Mouse (Mus musculus): ENCODE data around the gene Atp6v1d. TPM values are rescaled to one million over a fixed set of nuclear protein-coding genes. Genes with fewer than 3 reads are reported as not detected.
A peak's percentile ranks its signal among the peaks of the same experiment; 100 is the strongest.

The Atp6v1d gene
- 10 to 100 TPM; 77.4 to 78.9 TPM for total RNA-seq (2021)
- long read RNA-seq, experiment 1, transcript Atp6v1d-201 (9 exons, 3,667 nt) = major isoform, 87 of 107 reads
- long read RNA-seq, experiment 1, partial matches to known transcripts = 16 of 107 reads
- long read RNA-seq, experiment 1, other reads (novel, unspliced or antisense) = 4 of 107 reads
- long read RNA-seq, experiment 2, transcript Atp6v1d-201 (9 exons, 3,667 nt) = major isoform, 46 of 46 reads
- long read RNA-seq, experiment 2, partial matches to known transcripts = 0 of 46 reads
- long read RNA-seq, experiment 2, other reads (novel, unspliced or antisense) = 0 of 46 reads

- peak; percentile 99 for DNase-seq
These were observed at the start of gene Atp6v1d, which contains the start of gene Eif2s1 for GRCm38 (mm10) chr12:78861496-78862253. TSS of gene Atp6v1d (minus strand) at chr12:78861638. TSS of gene Eif2s1 (plus strand) at chr12:78861819.

- no peak for DNase-seq
These were observed 49.4 kb upstream of the Atp6v1d start for GRCm38 (mm10) chr12:78910684-78911461.

- no peak for DNase-seq
These were observed 46.7 kb upstream of the Atp6v1d start for GRCm38 (mm10) chr12:78908081-78908605.

DNA sequence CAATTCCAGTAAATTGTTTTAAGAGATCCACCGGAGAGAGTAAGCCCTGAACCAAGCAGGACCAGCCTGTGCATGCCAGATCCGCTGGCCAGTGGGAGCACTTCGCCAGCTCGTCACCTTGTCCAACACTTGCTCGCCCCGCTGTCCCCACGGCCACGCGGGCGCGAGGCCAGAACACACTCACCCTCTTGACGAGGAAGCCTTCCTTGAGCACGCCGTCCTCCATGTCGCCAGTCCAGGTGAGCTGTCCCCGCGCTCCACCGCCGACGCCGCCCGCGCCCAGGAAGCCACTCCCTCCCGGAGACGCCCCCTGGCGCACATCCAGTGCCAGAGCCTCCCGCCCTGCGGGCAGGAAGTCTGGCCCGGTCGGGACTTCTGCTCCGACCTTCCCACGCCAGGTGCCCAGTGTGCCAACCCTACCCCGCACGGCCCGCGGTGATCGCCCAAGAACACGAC is 45.3 kb upstream of the Atp6v1d start, which contains the start of gene Plek2:
TSS of gene Plek2 (minus strand) at position 258 of the 456 bp plus-strand sequence.
- DNase-seq = peak; percentile 85 to 87

- no peak for DNase-seq
These were observed 43.1 kb upstream of the Atp6v1d start for GRCm38 (mm10) chr12:78904499-78904898.

DNA sequence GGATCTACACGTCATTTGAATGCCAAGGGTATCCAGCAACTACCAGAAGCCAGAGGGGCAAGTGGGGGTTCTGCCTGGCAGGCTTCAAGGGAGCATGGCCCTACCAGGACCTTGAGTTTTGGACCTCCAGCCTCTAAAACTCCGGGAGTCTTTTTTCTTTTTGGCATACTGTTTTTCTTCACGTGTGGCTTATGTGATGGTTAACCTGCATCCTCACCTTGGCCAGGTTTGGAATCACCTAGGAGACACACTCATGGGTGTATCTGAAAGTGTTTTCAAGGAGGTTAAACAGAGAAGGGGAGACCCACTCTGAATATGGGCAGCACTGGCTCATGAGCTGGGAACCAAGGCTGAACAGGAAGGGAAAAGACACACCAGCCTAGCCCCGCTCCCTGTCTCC is 41.9 kb upstream of the Atp6v1d start:
- DNase-seq = no peak

DNA sequence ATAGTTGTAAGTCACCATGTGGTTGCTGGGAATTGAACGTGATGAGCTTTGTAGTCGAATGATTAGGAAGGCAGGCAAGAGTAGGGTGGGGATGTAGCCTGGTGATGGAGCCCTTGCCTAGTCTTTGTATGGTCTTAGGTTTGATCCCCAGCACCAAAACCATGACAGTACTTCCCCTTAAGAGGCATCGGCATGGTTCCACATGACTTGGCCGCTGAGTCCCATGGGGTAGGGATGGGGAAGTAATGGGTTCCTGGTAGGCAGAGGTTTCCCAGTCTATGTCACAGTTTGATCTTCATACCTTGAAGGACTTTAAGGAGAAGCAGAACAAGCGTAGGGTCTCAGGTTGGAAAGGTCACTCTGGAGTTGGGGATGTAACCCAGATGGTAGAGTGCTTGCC is 40.0 kb upstream of the Atp6v1d start:
- no peak for DNase-seq

- DNase-seq = no peak
These were observed 36.4 kb upstream of the Atp6v1d start for GRCm38 (mm10) chr12:78897861-78898260.

DNA sequence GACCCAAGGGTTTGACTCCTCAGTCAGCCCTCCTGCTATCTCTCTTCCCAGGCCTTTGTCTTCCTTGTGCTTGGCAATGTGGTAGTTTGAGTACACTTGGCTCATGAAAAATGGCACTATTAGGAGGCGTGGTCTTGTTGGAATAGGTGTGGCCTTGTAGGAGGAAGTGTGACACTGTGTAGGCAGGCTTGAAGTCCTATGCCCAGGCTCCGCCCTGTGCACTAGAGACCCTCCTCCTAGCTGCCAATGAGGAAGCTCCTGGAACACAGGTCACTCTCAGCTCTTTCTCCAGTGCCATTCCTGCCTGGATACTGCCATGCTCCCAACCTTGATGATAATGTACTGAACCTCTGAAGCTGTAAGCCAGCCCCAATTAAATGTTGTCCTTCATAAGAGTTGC is 29.7 kb upstream of the Atp6v1d start:
- no peak for DNase-seq

GRCm38 (mm10) chr12:78890062-78890461 is 28.6 kb upstream of the Atp6v1d start:
- DNase-seq = no peak

- DNase-seq = no peak
These were observed 13.1 kb upstream of the Atp6v1d start for GRCm38 (mm10) chr12:78874581-78874980.

DNA sequence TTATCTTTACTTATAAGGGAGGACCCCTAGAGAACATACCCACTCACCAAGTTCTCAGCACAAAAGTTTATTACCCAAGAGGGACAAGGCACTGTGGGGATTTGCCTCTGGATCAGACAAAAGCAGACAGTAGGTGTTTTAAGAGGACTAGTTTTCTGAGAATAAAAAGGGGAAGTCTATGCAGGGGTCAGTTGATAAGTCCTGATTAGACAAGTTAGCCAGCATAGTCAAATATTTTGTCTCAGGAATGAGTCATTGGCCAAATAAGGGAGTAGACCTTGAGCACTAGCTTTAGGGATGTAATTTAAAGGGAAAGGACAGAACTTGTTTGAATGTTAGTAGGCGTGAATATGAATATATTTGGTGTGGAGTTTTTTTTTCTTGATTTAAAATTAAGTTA is 6.7 kb upstream of the Atp6v1d start:
- no peak for DNase-seq

GRCm38 (mm10) chr12:78865434-78865833 is 4.0 kb upstream of the Atp6v1d start:
- peak in 1 of 2 experiments; percentile 11 for DNase-seq

- no peak for DNase-seq
These were observed 854 bp upstream of the Atp6v1d start for GRCm38 (mm10) chr12:78862254-78862730.

DNA sequence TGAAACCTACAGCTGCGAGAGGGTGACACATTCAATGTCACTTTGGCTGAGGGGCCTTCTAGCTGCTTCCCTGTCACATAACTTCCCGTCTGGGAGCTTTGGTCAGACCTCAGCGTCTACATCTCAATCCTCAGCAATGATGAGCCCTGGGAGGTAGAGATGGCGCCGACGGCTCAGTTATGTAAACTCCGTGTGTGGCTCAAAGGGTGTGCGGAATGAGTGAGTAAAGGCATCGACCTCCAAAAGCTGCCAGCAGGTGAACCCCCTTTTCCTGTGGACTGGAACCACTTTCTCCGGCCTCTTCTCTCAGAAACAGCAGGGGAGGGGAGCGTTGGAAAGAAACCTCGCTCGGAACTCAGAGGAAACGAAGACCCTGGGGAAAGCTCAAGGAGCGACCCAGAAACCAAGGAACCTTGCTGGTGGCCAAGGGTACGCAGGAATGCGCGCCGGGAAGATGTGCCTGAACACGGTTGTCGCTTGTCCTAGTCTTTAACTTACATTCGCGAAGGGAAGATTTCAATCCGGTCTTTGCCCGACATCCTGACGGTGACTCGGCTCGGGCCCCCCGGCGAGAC is 430 bp downstream of the Atp6v1d start:
- DNase-seq = no peak

DNA sequence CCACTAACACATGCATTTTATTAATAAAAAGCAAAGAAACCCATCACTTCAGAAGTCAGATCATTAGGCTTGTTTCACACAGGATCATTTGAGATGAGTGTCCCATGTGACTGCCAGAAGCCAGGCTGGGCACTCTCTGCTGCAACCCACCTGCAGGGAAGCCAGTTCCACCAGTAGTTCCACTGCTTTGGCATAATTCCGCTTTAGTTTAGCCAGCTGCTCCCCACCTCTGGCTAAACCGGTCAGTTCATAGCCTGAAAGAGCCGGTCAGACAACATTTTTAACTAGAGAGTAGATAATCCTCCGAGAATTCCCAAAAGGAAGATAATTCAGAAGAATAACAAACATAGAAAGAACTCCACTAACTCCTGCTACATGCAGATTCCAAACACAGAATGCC is 13.2 kb downstream of the Atp6v1d start:
- no peak for DNase-seq

- no peak for DNase-seq
These were observed 19.0 kb downstream of the Atp6v1d start for GRCm38 (mm10) chr12:78842429-78842828.

- DNase-seq = peak in 1 of 2 experiments; percentile 10
These were observed 21.5 kb downstream of the Atp6v1d start for GRCm38 (mm10) chr12:78839906-78840305.

DNA sequence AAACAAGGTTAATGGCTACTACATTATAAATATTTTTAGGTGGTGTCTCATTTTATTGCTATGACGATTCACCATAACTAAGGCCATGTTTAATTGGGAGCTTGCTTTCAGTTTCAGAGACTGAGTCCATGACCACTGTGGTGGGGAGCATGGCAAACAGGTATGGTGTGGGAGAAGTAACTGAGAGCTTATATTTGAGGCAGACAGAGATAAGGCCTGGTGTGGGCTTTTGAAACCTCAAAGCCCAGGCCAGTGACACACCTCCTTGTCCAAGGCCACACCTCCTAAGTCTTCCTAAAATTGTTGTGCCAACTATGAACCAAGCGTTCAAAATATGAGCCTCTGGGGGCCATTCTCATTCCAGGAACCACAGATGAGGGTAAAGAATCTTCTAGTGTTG is 26.9 kb downstream of the Atp6v1d start:
- DNase-seq = no peak

DNA sequence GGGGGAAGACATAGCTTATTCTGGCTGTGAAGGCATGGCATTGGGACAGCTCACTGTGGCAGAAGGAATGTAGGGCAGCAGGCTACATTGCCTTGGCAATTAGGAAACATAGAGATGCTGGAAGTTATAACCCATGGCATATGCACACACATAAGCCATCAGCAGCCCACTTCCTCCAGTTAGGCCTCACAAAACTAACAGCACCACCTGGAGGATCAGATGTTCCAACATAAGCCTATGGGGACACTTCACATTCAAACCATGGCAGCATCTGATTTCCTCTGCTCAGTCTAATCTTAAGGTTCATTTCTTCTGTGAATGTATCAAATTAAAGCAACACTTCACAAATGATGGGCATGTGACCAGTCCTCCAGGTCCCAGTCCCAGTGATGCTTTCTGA is 47.0 kb downstream of the Atp6v1d start:
- DNase-seq = peak in 1 of 2 experiments; percentile 12

GRCm38 (mm10) chr12:78801836-78802235 is 59.6 kb downstream of the Atp6v1d start:
- DNase-seq = no peak

DNA sequence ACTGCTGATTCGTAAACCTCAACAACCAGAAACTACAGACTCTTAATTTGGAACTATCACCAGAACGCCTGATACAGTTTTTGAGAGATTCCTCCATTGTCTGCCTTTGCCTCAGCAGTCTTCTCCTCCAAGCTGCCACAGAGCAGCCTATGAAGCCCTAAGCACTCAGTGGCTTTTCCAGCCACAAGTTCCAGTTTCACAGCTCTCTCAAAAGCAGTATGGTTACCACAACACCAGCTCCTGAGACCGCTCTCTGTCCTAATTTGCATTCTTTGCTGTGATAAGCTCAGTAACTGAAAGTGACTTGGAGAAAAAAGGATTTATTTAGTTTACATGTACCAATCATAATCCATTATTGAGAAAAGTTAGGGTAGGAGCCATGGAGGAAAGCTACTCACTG is 61.4 kb downstream of the Atp6v1d start:
- DNase-seq = no peak

All from adrenal gland, postnatal 36 days (tissue).